Mouse (Mus musculus): ENCODE data around the gene Ift43. TPM values are rescaled to one million over a fixed set of nuclear protein-coding genes. Genes with fewer than 3 reads are reported as not detected.

Gene Ift43
- polyA plus RNA-seq, 1 experiment from 2014 or later = 57.7 TPM

GRCm38 (mm10) chr12:86079202-86079667 is 3.1 kb upstream of the Ift43 start:
- under 1% methylated on average over 31 of the region's 31 CpGs for WGBS
- peak; percentile 71 for ATAC-seq (ENCODE audit: insufficient read depth, low FRiP score, low read depth)
- peaks cover 5% of the 10 kb centered on the region; the same call in 1 of the 2 replicates for H3K27me3 ChIP-seq (replicated peaks)

DNA sequence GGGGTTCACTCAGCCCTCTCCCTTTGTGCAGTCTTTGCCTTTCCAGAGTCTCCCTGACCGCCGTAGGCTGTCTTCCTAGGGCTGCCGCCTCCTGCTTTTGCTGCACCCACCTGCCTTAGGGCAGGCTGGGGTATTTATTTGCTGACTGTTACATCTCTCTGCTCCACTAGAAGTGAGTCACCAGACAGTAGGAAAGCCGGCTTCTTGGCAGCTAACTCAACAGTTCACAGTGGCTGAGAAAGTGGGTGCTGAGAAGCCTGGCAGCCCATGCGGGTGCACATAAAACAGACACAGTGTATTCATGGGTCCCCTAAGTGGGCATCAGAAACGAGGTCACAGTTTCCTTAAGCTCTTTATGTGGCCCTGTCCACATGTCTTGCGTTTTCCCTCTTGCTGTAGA is 3.5 kb downstream of the Ift43 start:
- Histone ChIP-seq H3K4me1 (peaks cover 5% of the 10 kb centered on the region), H3K4me2 (no peak overlapping the region), H3K27me3 (replicated peaks) (no peaks in the 10 kb centered on the region), H3K4me3 (replicated peaks) (no peak overlapping the region), H3K36me3 (peaks cover 3% of the 10 kb centered on the region; the same call in 1 of the 2 replicates), H3K9ac (no peak overlapping the region), H3K9me3 (no peaks in the 10 kb centered on the region), H3K27ac (no peak overlapping the region)
- 86% methylated on average over 7 of the region's 7 CpGs for WGBS
- ATAC-seq (ENCODE audit: insufficient read depth, low FRiP score, low read depth) = no peak

More at GRCm38 (mm10) chr12:86079202-86079667, 3.1 kb upstream of the Ift43 start:
- peak overlapping the region; percentile 59 for H3K4me3 ChIP-seq (replicated peaks)
- H3K27ac ChIP-seq = peak overlapping the region; percentile 96
- no peaks in the 10 kb centered on the region for H3K9me3 ChIP-seq
- peaks cover 18% of the 10 kb centered on the region for H3K4me1 ChIP-seq
- peak overlapping the region; percentile 95 for H3K4me2 ChIP-seq
- H3K36me3 ChIP-seq = no peaks in the 10 kb centered on the region
- H3K9ac ChIP-seq = peak overlapping the region; percentile 46; the same call in 1 of the 2 replicates

DNA sequence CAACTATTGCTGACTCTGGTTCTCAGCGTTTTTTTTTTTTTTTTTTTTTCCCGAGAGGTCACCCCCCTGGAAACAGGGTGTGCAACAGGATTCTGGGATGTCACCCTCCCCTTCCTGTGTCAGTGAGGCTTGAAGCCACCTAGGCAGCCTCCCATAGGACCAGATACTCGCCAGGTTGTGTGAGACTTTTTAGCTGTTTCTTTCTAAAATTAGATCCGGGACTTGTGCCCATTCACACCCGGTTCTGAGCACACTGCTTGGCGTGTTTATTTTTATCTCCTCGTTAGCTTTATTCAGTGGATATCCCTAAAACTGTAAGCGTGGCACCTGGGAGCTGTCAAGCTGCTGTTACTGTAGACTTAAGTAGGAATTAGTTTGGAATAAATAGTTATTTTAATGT is 4.2 kb downstream of the Ift43 start:
- Histone ChIP-seq H3K4me3 (replicated peaks) (no peak overlapping the region), H3K9me3 (no peaks in the 10 kb centered on the region), H3K4me2 (no peak overlapping the region), H3K4me1 (peaks cover 5% of the 10 kb centered on the region), H3K27me3 (replicated peaks) (0 out of 2 replicates have a peak, but pooled peaks cover 2% of the 10 kb centered on the region), H3K9ac (no peak overlapping the region), H3K27ac (no peak overlapping the region), H3K36me3 (peaks cover 3% of the 10 kb centered on the region; the same call in 1 of the 2 replicates)
- 42% methylated on average over 8 of the region's 8 CpGs for WGBS
- ATAC-seq (ENCODE audit: insufficient read depth, low FRiP score, low read depth) = no peak

- Histone ChIP-seq H3K4me2 (no peak overlapping the region), H3K4me1 (peaks cover 4% of the 10 kb centered on the region), H3K27ac (no peak overlapping the region), H3K36me3 (peaks cover 3% of the 10 kb centered on the region; the same call in 1 of the 2 replicates), H3K9me3 (no peaks in the 10 kb centered on the region), H3K27me3 (replicated peaks) (0 out of 2 replicates have a peak, but pooled peaks cover 2% of the 10 kb centered on the region), H3K9ac (no peak overlapping the region), H3K4me3 (replicated peaks) (no peak overlapping the region)
- WGBS = 77% methylated on average over 7 of the region's 7 CpGs
- ATAC-seq (ENCODE audit: insufficient read depth, low FRiP score, low read depth) = no peak
These were observed 5.7 kb downstream of the Ift43 start for GRCm38 (mm10) chr12:86088042-86088441.

DNA sequence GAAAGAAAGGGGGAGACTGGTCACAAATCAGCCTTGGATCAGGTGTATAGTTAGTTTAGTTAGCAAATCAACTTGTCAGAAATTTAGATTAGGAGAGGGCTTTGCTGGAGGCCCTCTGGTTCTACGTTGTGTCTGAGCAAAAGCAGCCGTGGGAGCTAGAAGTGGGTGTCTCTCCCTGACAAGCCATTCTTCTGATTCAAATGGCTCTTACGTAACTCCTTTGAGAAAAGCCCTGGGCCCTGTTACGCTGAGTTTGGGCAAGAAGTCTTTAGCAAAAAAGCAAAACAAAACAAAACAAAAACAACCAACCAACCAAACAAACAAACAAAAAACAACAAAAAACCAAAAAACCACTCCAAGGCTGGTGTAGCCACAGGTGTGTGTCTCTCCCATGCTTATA is 8.4 kb downstream of the Ift43 start:
- Histone ChIP-seq H3K36me3 (peaks cover 3% of the 10 kb centered on the region; the same call in 1 of the 2 replicates), H3K9ac (no peak overlapping the region), H3K4me2 (no peak overlapping the region), H3K4me1 (no peaks in the 10 kb centered on the region), H3K27ac (no peak overlapping the region), H3K27me3 (replicated peaks) (0 out of 2 replicates have a peak, but pooled peaks cover 7% of the 10 kb centered on the region), H3K9me3 (no peaks in the 10 kb centered on the region), H3K4me3 (replicated peaks) (no peak overlapping the region)
- WGBS = 84% methylated on average over 4 of the region's 4 CpGs
- ATAC-seq (ENCODE audit: insufficient read depth, low FRiP score, low read depth) = no peak

- Histone ChIP-seq H3K9me3 (no peaks in the 10 kb centered on the region), H3K4me2 (no peak overlapping the region)
- no peak for ATAC-seq (ENCODE audit: insufficient read depth, low FRiP score, low read depth)
These were observed 9.3 kb downstream of the Ift43 start for GRCm38 (mm10) chr12:86091601-86092132.

DNA sequence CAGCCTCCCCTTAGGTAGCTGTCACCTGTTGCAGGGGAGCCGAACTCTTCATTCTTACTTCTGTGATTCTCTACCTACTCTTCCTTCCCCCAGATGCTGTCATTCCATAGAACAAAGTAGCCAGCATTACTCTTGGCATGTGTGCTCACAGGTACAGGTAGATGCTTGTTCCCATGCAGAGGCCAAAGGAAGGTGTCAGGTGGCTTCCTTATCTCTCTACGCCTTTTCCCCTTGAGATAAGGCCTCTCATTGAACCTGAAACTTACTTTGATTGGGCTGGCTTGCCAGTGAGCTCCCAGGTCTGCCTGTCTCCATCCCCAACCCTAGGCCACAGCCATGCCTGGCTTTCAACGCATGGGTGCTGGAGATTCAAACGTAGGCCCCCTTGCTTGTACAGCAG is 11.7 kb downstream of the Ift43 start:
- H3K27me3 ChIP-seq (replicated peaks) = 0 out of 2 replicates have a peak, but pooled peaks cover 7% of the 10 kb centered on the region
- H3K9ac ChIP-seq = no peak overlapping the region
- no peaks in the 10 kb centered on the region for H3K9me3 ChIP-seq
- ATAC-seq (ENCODE audit: insufficient read depth, low FRiP score, low read depth) = no peak
- no peaks in the 10 kb centered on the region for H3K36me3 ChIP-seq
- no peak overlapping the region for H3K27ac ChIP-seq
- 77% methylated on average over 4 of the region's 4 CpGs for WGBS
- H3K4me1 ChIP-seq = no peaks in the 10 kb centered on the region
- H3K4me3 ChIP-seq (replicated peaks) = no peak overlapping the region
- H3K4me2 ChIP-seq = no peak overlapping the region

More at GRCm38 (mm10) chr12:86091601-86092132, 9.3 kb downstream of the Ift43 start:
- 69% methylated on average over 18 of the region's 18 CpGs for WGBS
- Histone ChIP-seq H3K36me3 (peaks cover 3% of the 10 kb centered on the region; the same call in 1 of the 2 replicates), H3K9ac (no peak overlapping the region), H3K4me1 (no peaks in the 10 kb centered on the region), H3K27me3 (replicated peaks) (0 out of 2 replicates have a peak, but pooled peaks cover 7% of the 10 kb centered on the region), H3K4me3 (replicated peaks) (no peak overlapping the region), H3K27ac (no peak overlapping the region)

DNA sequence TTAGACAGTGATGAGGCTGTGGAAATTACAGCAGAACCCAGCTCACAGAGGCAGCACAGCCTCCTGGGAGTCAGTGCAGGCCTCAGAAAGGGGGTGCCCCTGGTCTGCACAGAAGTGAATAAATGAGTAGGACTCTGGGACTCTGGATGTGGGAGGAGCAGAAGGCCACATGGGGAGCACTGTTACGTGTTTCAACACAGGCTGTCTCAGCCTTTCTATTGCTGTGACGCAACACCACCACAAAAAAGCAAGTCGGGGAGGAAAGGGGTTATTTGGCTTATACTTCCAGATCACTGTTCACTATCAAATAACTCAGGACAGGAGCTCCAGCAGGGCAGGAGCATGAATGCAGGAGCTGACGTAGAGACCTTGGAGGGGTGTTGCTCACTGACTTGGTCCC is 13.5 kb downstream of the Ift43 start:
- Histone ChIP-seq H3K27ac (no peak overlapping the region), H3K9ac (no peak overlapping the region), H3K27me3 (replicated peaks) (0 out of 2 replicates have a peak, but pooled peaks cover 7% of the 10 kb centered on the region), H3K9me3 (no peaks in the 10 kb centered on the region), H3K36me3 (no peaks in the 10 kb centered on the region), H3K4me1 (no peaks in the 10 kb centered on the region), H3K4me2 (no peak overlapping the region), H3K4me3 (replicated peaks) (no peak overlapping the region)
- no peak for ATAC-seq (ENCODE audit: insufficient read depth, low FRiP score, low read depth)
- 92% methylated on average over 4 of the region's 4 CpGs for WGBS

DNA sequence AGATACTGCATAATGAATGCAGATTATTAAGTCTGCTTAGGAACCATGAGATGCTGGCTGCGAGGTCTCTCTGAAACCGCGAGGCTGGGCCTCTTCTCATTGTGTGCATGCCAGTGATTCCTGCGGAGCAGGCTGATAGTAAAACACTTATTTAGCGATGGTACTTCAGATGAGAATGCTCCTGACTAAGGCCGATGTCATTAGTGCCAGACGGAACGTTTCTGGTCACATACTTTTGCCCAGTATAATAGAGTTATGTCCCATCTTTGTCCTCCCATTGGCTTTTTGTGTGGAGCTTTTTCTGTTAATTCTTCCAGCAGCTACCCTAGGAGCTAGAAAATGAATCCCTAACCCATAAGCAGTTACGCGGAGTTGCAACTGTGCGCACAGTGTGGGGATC is 15.4 kb downstream of the Ift43 start:
- Histone ChIP-seq H3K9me3 (no peaks in the 10 kb centered on the region), H3K4me1 (no peaks in the 10 kb centered on the region), H3K27ac (no peak overlapping the region), H3K4me3 (replicated peaks) (no peak overlapping the region), H3K9ac (no peak overlapping the region), H3K4me2 (no peak overlapping the region), H3K27me3 (replicated peaks) (0 out of 2 replicates have a peak, but pooled peaks cover 4% of the 10 kb centered on the region), H3K36me3 (no peaks in the 10 kb centered on the region)
- WGBS = 90% methylated on average over 11 of the region's 11 CpGs
- ATAC-seq (ENCODE audit: insufficient read depth, low FRiP score, low read depth) = no peak

- Histone ChIP-seq H3K9ac (no peak overlapping the region), H3K36me3 (no peaks in the 10 kb centered on the region), H3K4me2 (no peak overlapping the region), H3K4me3 (replicated peaks) (no peak overlapping the region), H3K27ac (no peak overlapping the region), H3K9me3 (no peaks in the 10 kb centered on the region), H3K4me1 (no peaks in the 10 kb centered on the region), H3K27me3 (replicated peaks) (no peaks in the 10 kb centered on the region)
- 79% methylated on average over 3 of the region's 3 CpGs for WGBS
- no peak for ATAC-seq (ENCODE audit: insufficient read depth, low FRiP score, low read depth)
These were observed 18.4 kb downstream of the Ift43 start for GRCm38 (mm10) chr12:86100711-86101110.

DNA sequence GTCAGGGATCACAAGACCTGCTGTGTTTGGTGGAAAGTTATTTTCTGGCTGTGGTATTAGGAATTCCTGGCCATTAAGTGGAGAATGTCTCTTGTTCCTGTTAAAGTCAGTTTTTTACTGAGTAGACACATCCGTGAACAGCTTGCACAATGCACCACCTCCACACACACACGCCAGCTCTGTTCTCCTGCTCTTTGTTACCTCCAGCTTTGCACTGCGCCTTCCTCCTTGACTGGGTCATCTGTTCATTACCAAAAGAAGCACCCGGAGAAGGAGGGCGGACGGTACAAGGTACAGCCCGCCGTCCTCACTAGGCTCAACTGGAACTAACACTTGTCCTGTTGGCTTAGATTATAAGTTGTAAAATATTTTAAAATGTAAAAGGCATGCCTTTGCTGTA is 20.3 kb downstream of the Ift43 start:
- no peaks in the 10 kb centered on the region for H3K27me3 ChIP-seq (replicated peaks)
- no peak overlapping the region for H3K27ac ChIP-seq
- no peak for ATAC-seq (ENCODE audit: insufficient read depth, low FRiP score, low read depth)
- H3K9ac ChIP-seq = no peak overlapping the region
- no peaks in the 10 kb centered on the region for H3K9me3 ChIP-seq
- H3K4me1 ChIP-seq = no peaks in the 10 kb centered on the region
- no peaks in the 10 kb centered on the region for H3K36me3 ChIP-seq
- no peak overlapping the region for H3K4me2 ChIP-seq
- 80% methylated on average over 8 of the region's 8 CpGs for WGBS
- H3K4me3 ChIP-seq (replicated peaks) = no peak overlapping the region

GRCm38 (mm10) chr12:86103391-86103790 is 21.1 kb downstream of the Ift43 start:
- 56% methylated on average over 11 of the region's 11 CpGs for WGBS
- ATAC-seq (ENCODE audit: insufficient read depth, low FRiP score, low read depth) = no peak
- no peak overlapping the region for H3K27ac ChIP-seq

More at GRCm38 (mm10) chr12:86103391-86103790, 21.1 kb downstream of the Ift43 start:
- Histone ChIP-seq H3K9me3 (no peaks in the 10 kb centered on the region), H3K4me3 (replicated peaks) (no peak overlapping the region), H3K27me3 (replicated peaks) (no peaks in the 10 kb centered on the region), H3K4me2 (no peak overlapping the region), H3K4me1 (no peaks in the 10 kb centered on the region), H3K36me3 (no peaks in the 10 kb centered on the region), H3K9ac (no peak overlapping the region)
